Mouse (Mus musculus) embryonic facial prominence, embryonic 14.5 days (tissue): ENCODE measurements around the gene Tmprss11d. TPM values are rescaled to one million over a fixed set of nuclear protein-coding genes. Genes with fewer than 3 reads are reported as not detected.
A peak's percentile ranks its signal among the peaks of the same experiment; 100 is the strongest.
"Not testable (repeated sequence)": the region's sequence is repeated elsewhere in the genome, so short reads cannot be mapped to it uniquely, and the experiment has no call there.

Source experiments
- ATAC-seq: fragments of 200-750 bp; cut with Nextera tagmentation; 2 replicates; pipeline ENCODE4 v1.8.0; 2017; ENCODE audit warnings: low read depth, moderate number of reproducible peaks, moderate TSS enrichment
- DNase-seq: peaks from one replicate; pipeline ENCODE4 v3.0.0-alpha.2; 2015; ENCODE audit warnings: low spot score
- H3K27ac ChIP-seq: fragments of 300-500 bp; sonication (generic); replicated peaks from 2 replicates; pipeline ENCODE4 v1.5.1; 2014; ENCODE audit warnings: low read depth, mild to moderate bottlenecking, low read length, moderate library complexity
- H3K27me3 ChIP-seq: fragments of 300-500 bp; sonication (generic); replicated peaks from 2 replicates; pipeline ENCODE4 v1.6.1; 2014; ENCODE audit warnings: low read length; ENCODE audit not compliant: control insufficient read depth, insufficient read depth
- H3K36me3 ChIP-seq: fragments of 300-500 bp; sonication (generic); 2 replicates; pipeline ENCODE4 v1.6.1; 2014; ENCODE audit warnings: low read length, mixed read lengths; ENCODE audit not compliant: control insufficient read depth, insufficient read depth
- H3K4me1 ChIP-seq: fragments of 300-500 bp; sonication (generic); 2 replicates; pipeline ENCODE4 v1.6.1; 2014; ENCODE audit warnings: antibody characterized with exemption, low read length; ENCODE audit not compliant: control insufficient read depth, insufficient read depth
- H3K4me2 ChIP-seq: fragments of 300-500 bp; sonication (generic); 2 replicates; pipeline ENCODE4 v1.6.1; 2014; ENCODE audit warnings: low read depth, mild to moderate bottlenecking, low read length, moderate library complexity, mixed read lengths
- H3K4me3 ChIP-seq: fragments of 300-500 bp; sonication (generic); 2 replicates; pipeline ENCODE4 v1.5.1; 2014; ENCODE audit warnings: low read depth, mild to moderate bottlenecking, low read length
- H3K9ac ChIP-seq: fragments of 300-500 bp; sonication (generic); 2 replicates; pipeline ENCODE4 v1.6.1; 2014; ENCODE audit warnings: low read depth, mild to moderate bottlenecking, low read length, moderate library complexity, mixed read lengths
- H3K9me3 ChIP-seq: fragments of 300-500 bp; sonication (generic); 2 replicates; pipeline ENCODE4 v1.6.1; 2016; ENCODE audit warnings: low read length; ENCODE audit not compliant: control insufficient read depth
- WGBS: fragments of 180-500 bp; shearing (Covaris S2); extraction: QIAGEN DNeasy Blood & Tissue Kit; methylation state at CpG from one replicate; pipeline ENCODE4 v1.1.7; 2014; 5-methylcytosine and 5-hydroxymethylcytosine counted together
- polyA plus RNA-seq: library from polyadenylated mRNA; unstranded; fragments of >200 nt; fragmentation: Nextera tagmentation; extraction: Ambion mirVana; gene quantifications from 2 replicates; pipeline ENCODE4 v1.2.1, GENCODE M21; 2014

Gene Tmprss11d
- polyA plus RNA-seq, 1 experiment from 2014 or later: 1.5 TPM

- peak overlapping the region; percentile 33; the same call in 1 of the 2 replicates for H3K4me2 ChIP-seq
- not testable (repeated sequence) for H3K27ac ChIP-seq, H3K36me3 ChIP-seq, H3K27me3 ChIP-seq, H3K4me1 ChIP-seq, H3K9ac ChIP-seq, DNase-seq, H3K9me3 ChIP-seq, ATAC-seq
- peak overlapping the region; percentile 29 for H3K4me3 ChIP-seq
- WGBS: 45% methylated on average over 25 of the region's 30 CpGs
Measured at GRCm38 (mm10) chr5:86318018-86318956, 54.9 kb downstream of the Tmprss11d start.

- DNase-seq: no peak
- Histone ChIP-seq H3K36me3 (no peaks in the 10 kb centered on the region), H3K4me3 (no peak overlapping the region), H3K27me3 (no peaks in the 10 kb centered on the region), H3K9ac (no peak overlapping the region), H3K4me2 (no peak overlapping the region), H3K27ac (no peak overlapping the region), H3K4me1 (no peaks in the 10 kb centered on the region), H3K9me3 (no peaks in the 10 kb centered on the region)
- WGBS: 62% methylated on average over 5 of the region's 5 CpGs
- no peak for ATAC-seq
Measured at GRCm38 (mm10) chr5:86306116-86306515, 67.1 kb downstream of the Tmprss11d start.

- H3K36me3 ChIP-seq: no peaks in the 10 kb centered on the region
- DNase-seq: no peak
- no peak overlapping the region for H3K4me2 ChIP-seq
- H3K4me1 ChIP-seq: no peaks in the 10 kb centered on the region
- no peaks in the 10 kb centered on the region for H3K27me3 ChIP-seq
- no peak overlapping the region for H3K9ac ChIP-seq
- 84% methylated on average over 8 of the region's 8 CpGs for WGBS
- H3K4me3 ChIP-seq: no peak overlapping the region
- H3K9me3 ChIP-seq: no peaks in the 10 kb centered on the region
- H3K27ac ChIP-seq: no peak overlapping the region
- ATAC-seq: no peak
Measured at GRCm38 (mm10) chr5:86303877-86304276, 69.3 kb downstream of the Tmprss11d start.

GRCm38 (mm10) chr5:86289208-86289607 is 84.0 kb downstream of the Tmprss11d start, which contains the start of gene Tmprss11c:
TSS of gene Tmprss11c (minus strand) at chr5:86289308.
- H3K4me3 ChIP-seq: no peak within 1 kb of the TSS
- DNase-seq (no peak), ATAC-seq (no peak)
- H3K9me3 ChIP-seq: no peaks in the 10 kb centered on the region
- no peaks in the 10 kb centered on the region for H3K27me3 ChIP-seq
- no peaks in the 10 kb centered on the region for H3K4me1 ChIP-seq
- H3K27ac ChIP-seq: no peak within 1 kb of the TSS
- no peaks in the 10 kb centered on the region for H3K36me3 ChIP-seq
- no peak within 1 kb of the TSS for H3K4me2 ChIP-seq
- H3K9ac ChIP-seq: no peak within 1 kb of the TSS
- WGBS: 83% methylated on average over 4 of the region's 4 CpGs

Other genes with a start within 250 kb of the Tmprss11d start
- gene Uba6, start 200.6 kb downstream of the Tmprss11d start, polyA plus RNA-seq: 18.7 and 19.5 TPM in 2 replicates
- gene Gnrhr, start 175.5 kb downstream of the Tmprss11d start, polyA plus RNA-seq: not detected in 2 replicates
- gene Tmprss11c, start 84.1 kb downstream of the Tmprss11d start, polyA plus RNA-seq: not detected in 2 replicates
- 1.0 and 2.2 TPM in 2 replicates for gene Tmprss11a, start 95.6 kb upstream of the Tmprss11d start, polyA plus RNA-seq
- gene Tmprss11g, start 145.2 kb upstream of the Tmprss11d start, polyA plus RNA-seq: 0.57 TPM in 1 of 2 replicates, not detected in the other